Mouse (Mus musculus): ENCODE results near the gene 5730596B20Rik. TPM values are rescaled to one million over a fixed set of nuclear protein-coding genes. Genes with fewer than 3 reads are reported as not detected.
A peak's percentile ranks its signal among the peaks of the same experiment; 100 is the strongest.

5730596B20Rik gene
- polyA plus RNA-seq, 1 experiment from 2014 or later, result 0.99 TPM

DNA sequence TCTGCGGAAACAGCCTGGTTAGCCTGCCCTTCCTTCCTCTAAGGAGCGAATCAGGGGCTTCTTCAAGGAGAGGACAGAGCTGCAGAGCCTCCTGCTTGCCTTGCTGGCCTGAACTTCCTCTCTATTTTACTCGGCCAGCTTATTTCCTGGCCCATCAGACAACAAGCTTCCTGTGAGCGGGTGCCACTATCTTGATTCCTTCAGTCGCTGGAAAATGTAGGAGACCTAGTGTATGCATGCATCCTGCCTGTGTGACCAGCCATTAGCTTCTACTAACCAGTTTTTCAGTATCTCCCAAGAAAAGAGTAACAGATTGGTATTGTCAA, 6.4 kb upstream of the 5730596B20Rik start:
- ATAC-seq (ENCODE audit: insufficient number of reproducible peaks, low FRiP score, low TSS enrichment, low read depth) (no peak), DNase-seq (ENCODE audit: low spot score) (no peak)
- peaks cover 2% of the 10 kb centered on the region; the same call in 1 of the 2 replicates for H3K36me3 ChIP-seq (ENCODE audit: control insufficient read depth, insufficient read depth, low read length)
- H3K4me1 ChIP-seq (ENCODE audit: control insufficient read depth, insufficient read depth, low read length), result peaks cover 53% of the 10 kb centered on the region
- no peak overlapping the region for H3K27ac ChIP-seq (replicated peaks; ENCODE audit: low read depth, low read length)
- H3K27me3 ChIP-seq (ENCODE audit: control insufficient read depth, insufficient read depth, low read length), result peaks cover 34% of the 10 kb centered on the region
- 18% methylated on average over 5 of the region's 5 CpGs for WGBS
- no peaks in the 10 kb centered on the region for H3K9me3 ChIP-seq (ENCODE audit: control insufficient read depth, low read length)
- no peak overlapping the region for H3K4me3 ChIP-seq (ENCODE audit: low read depth, low read length)
- H3K9ac ChIP-seq (ENCODE audit: low read length), result 0 out of 2 replicates have a peak overlapping the region, but pooled peaks have one; percentile 17
- H3K4me2 ChIP-seq (ENCODE audit: low read depth, severe bottlenecking), result peak overlapping the region; percentile 29

DNA sequence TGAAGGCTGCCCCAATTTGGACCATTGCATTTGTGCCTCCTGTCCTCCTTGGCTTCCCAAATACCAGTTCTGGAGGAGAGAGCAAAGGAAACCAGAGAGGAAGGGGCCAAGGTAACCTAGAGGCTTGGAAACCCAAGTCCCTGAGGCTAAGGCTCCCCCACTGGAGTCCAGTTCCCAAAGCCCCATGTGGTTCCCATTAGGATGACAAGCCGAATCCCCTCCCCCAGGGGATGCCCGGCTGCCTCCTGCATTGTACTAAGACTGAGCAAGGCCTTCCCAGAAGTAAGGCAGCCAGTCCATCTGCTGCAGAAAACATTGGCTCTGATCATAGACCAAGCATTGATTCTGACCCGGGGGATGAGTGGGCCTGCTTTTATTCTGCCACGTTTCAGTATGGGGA, 6.0 kb upstream of the 5730596B20Rik start:
- Histone ChIP-seq H3K9me3 (ENCODE audit: control insufficient read depth, low read length) (no peaks in the 10 kb centered on the region), H3K27ac (replicated peaks; ENCODE audit: low read depth, low read length) (no peak overlapping the region), H3K4me3 (ENCODE audit: low read depth, low read length) (no peak overlapping the region), H3K9ac (ENCODE audit: low read length) (no peak overlapping the region), H3K27me3 (ENCODE audit: control insufficient read depth, insufficient read depth, low read length) (peaks cover 32% of the 10 kb centered on the region), H3K4me1 (ENCODE audit: control insufficient read depth, insufficient read depth, low read length) (peaks cover 54% of the 10 kb centered on the region), H3K36me3 (ENCODE audit: control insufficient read depth, insufficient read depth, low read length) (peaks cover 2% of the 10 kb centered on the region; the same call in 1 of the 2 replicates), H3K4me2 (ENCODE audit: low read depth, severe bottlenecking) (peak overlapping the region; percentile 29; the same call in 1 of the 2 replicates)
- peak; percentile 81 for DNase-seq (ENCODE audit: low spot score)
- 7% methylated on average over 4 of the region's 4 CpGs for WGBS
- ATAC-seq (ENCODE audit: insufficient number of reproducible peaks, low FRiP score, low TSS enrichment, low read depth), result no peak

- peak overlapping the region; percentile 76 for H3K4me2 ChIP-seq (ENCODE audit: low read depth, severe bottlenecking)
- no peak overlapping the region; the same call in 1 of the 2 replicates for H3K27ac ChIP-seq (replicated peaks; ENCODE audit: low read depth, low read length)
- H3K9ac ChIP-seq (ENCODE audit: low read length), result no peak overlapping the region; the same call in 1 of the 2 replicates
- 11% methylated on average over 7 of the region's 7 CpGs for WGBS
- H3K4me1 ChIP-seq (ENCODE audit: control insufficient read depth, insufficient read depth, low read length), result peaks cover 59% of the 10 kb centered on the region
- peaks cover 31% of the 10 kb centered on the region for H3K27me3 ChIP-seq (ENCODE audit: control insufficient read depth, insufficient read depth, low read length)
- H3K9me3 ChIP-seq (ENCODE audit: control insufficient read depth, low read length), result no peaks in the 10 kb centered on the region
- H3K4me3 ChIP-seq (ENCODE audit: low read depth, low read length), result peak overlapping the region; percentile 28; the same call in 1 of the 2 replicates
- peak; percentile 33 for DNase-seq (ENCODE audit: low spot score)
- H3K36me3 ChIP-seq (ENCODE audit: control insufficient read depth, insufficient read depth, low read length), result peaks cover 2% of the 10 kb centered on the region; the same call in 1 of the 2 replicates
- ATAC-seq (ENCODE audit: insufficient number of reproducible peaks, low FRiP score, low TSS enrichment, low read depth), result no peak
Measured at GRCm38 (mm10) chr6:52171938-52172337, 5.4 kb upstream of the 5730596B20Rik start.

DNA sequence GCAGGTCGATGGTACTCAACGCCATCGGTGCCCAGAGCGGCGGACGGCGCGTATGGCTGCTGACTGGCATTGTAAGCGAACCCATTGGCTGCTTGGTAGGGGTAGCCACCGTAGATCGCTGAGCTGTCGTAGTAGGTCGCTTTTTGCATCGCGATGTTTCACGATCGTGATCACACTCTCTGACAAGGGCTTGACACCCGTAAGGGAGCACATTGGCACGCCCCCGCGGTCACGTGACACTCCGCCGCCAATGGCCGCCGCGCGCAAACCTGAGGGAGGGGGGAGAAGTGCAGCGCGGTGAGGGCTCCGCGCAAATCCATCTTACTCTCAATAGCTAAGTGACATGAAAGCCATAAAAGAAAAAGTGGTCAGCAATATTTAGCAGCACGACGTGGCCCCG, 4.8 kb upstream of the 5730596B20Rik start:
- no peak overlapping the region; the same call in 1 of the 2 replicates for H3K27ac ChIP-seq (replicated peaks; ENCODE audit: low read depth, low read length)
- peak overlapping the region; percentile 49 for H3K9ac ChIP-seq (ENCODE audit: low read length)
- H3K36me3 ChIP-seq (ENCODE audit: control insufficient read depth, insufficient read depth, low read length), result peaks cover 2% of the 10 kb centered on the region; the same call in 1 of the 2 replicates
- DNase-seq (ENCODE audit: low spot score), result peak; percentile 95
- peak; percentile 45 for ATAC-seq (ENCODE audit: insufficient number of reproducible peaks, low FRiP score, low TSS enrichment, low read depth)
- peak overlapping the region; percentile 76 for H3K4me2 ChIP-seq (ENCODE audit: low read depth, severe bottlenecking)
- under 1% methylated on average over 35 of the region's 35 CpGs for WGBS
- H3K9me3 ChIP-seq (ENCODE audit: control insufficient read depth, low read length), result no peaks in the 10 kb centered on the region
- H3K27me3 ChIP-seq (ENCODE audit: control insufficient read depth, insufficient read depth, low read length), result peaks cover 30% of the 10 kb centered on the region
- peaks cover 63% of the 10 kb centered on the region for H3K4me1 ChIP-seq (ENCODE audit: control insufficient read depth, insufficient read depth, low read length)
- peak overlapping the region; percentile 28 for H3K4me3 ChIP-seq (ENCODE audit: low read depth, low read length)

DNA sequence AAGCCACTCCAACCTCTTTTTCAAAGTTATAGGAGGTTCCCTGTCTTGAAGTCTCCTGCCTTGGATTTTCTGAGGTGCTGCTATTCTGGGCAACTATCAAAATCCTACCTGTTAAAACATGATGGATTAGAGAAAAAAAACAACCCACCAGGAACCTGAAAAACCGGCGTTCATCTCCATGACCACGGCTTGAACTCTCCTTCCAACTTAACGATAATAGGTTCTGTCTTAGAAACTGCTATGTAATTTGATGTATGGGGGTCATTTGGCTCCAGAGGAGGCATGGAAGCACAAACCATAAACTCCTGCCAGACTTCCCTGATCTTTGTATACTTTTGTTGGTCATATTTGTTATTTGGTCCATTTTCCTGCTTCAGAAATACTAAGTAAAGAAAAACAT, 3.6 kb upstream of the 5730596B20Rik start:
- Histone ChIP-seq H3K4me2 (ENCODE audit: low read depth, severe bottlenecking) (peak overlapping the region; percentile 76; the same call in 1 of the 2 replicates), H3K9me3 (ENCODE audit: control insufficient read depth, low read length) (no peaks in the 10 kb centered on the region), H3K4me1 (ENCODE audit: control insufficient read depth, insufficient read depth, low read length) (peaks cover 63% of the 10 kb centered on the region), H3K27ac (replicated peaks; ENCODE audit: low read depth, low read length) (no peak overlapping the region), H3K9ac (ENCODE audit: low read length) (no peak overlapping the region), H3K4me3 (ENCODE audit: low read depth, low read length) (no peak overlapping the region), H3K36me3 (ENCODE audit: control insufficient read depth, insufficient read depth, low read length) (peaks cover 2% of the 10 kb centered on the region; the same call in 1 of the 2 replicates), H3K27me3 (ENCODE audit: control insufficient read depth, insufficient read depth, low read length) (peaks cover 23% of the 10 kb centered on the region)
- DNase-seq (ENCODE audit: low spot score) (peak; percentile 28), ATAC-seq (ENCODE audit: insufficient number of reproducible peaks, low FRiP score, low TSS enrichment, low read depth) (no peak)
- WGBS, result 1% methylated on average over 4 of the region's 4 CpGs

GRCm38 (mm10) chr6:52174968-52175751, 2.1 kb upstream of the 5730596B20Rik start:
- ATAC-seq (ENCODE audit: insufficient number of reproducible peaks, low FRiP score, low TSS enrichment, low read depth) (peak; percentile 35; the same call in 1 of the 2 replicates), DNase-seq (ENCODE audit: low spot score) (peak; percentile 73)
- H3K4me1 ChIP-seq (ENCODE audit: control insufficient read depth, insufficient read depth, low read length), result peaks cover 71% of the 10 kb centered on the region
- 2% methylated on average over 40 of the region's 41 CpGs for WGBS
- H3K27me3 ChIP-seq (ENCODE audit: control insufficient read depth, insufficient read depth, low read length), result peaks cover 19% of the 10 kb centered on the region
- no peaks in the 10 kb centered on the region for H3K9me3 ChIP-seq (ENCODE audit: control insufficient read depth, low read length)
- H3K4me2 ChIP-seq (ENCODE audit: low read depth, severe bottlenecking), result peak overlapping the region; percentile 61
- H3K36me3 ChIP-seq (ENCODE audit: control insufficient read depth, insufficient read depth, low read length), result peaks cover 1% of the 10 kb centered on the region; the same call in 1 of the 2 replicates
- peak overlapping the region; percentile 56 for H3K9ac ChIP-seq (ENCODE audit: low read length)
- H3K4me3 ChIP-seq (ENCODE audit: low read depth, low read length), result peak overlapping the region; percentile 42
- peak overlapping the region; percentile 48 for H3K27ac ChIP-seq (replicated peaks; ENCODE audit: low read depth, low read length)

GRCm38 (mm10) chr6:52175864-52176263, 1.4 kb upstream of the 5730596B20Rik start:
- no peak for ATAC-seq (ENCODE audit: insufficient number of reproducible peaks, low FRiP score, low TSS enrichment, low read depth)
- peak; percentile 61 for DNase-seq (ENCODE audit: low spot score)
- H3K9ac ChIP-seq (ENCODE audit: low read length), result peak overlapping the region; percentile 56
- H3K4me2 ChIP-seq (ENCODE audit: low read depth, severe bottlenecking), result peak overlapping the region; percentile 61
- H3K27me3 ChIP-seq (ENCODE audit: control insufficient read depth, insufficient read depth, low read length), result peaks cover 20% of the 10 kb centered on the region
- no peaks in the 10 kb centered on the region for H3K9me3 ChIP-seq (ENCODE audit: control insufficient read depth, low read length)
- H3K4me3 ChIP-seq (ENCODE audit: low read depth, low read length), result peak overlapping the region; percentile 42
- 2% methylated on average over 21 of the region's 35 CpGs for WGBS
- no peaks in the 10 kb centered on the region for H3K36me3 ChIP-seq (ENCODE audit: control insufficient read depth, insufficient read depth, low read length)
- H3K4me1 ChIP-seq (ENCODE audit: control insufficient read depth, insufficient read depth, low read length), result peaks cover 71% of the 10 kb centered on the region
- peak overlapping the region; percentile 48 for H3K27ac ChIP-seq (replicated peaks; ENCODE audit: low read depth, low read length)

GRCm38 (mm10) chr6:52176391-52176790, 907 bp upstream of the 5730596B20Rik start:
- H3K9ac ChIP-seq (ENCODE audit: low read length), result peak overlapping the region; percentile 27; the same call in 1 of the 2 replicates
- DNase-seq (ENCODE audit: low spot score), result peak; percentile 44
- peaks cover 70% of the 10 kb centered on the region for H3K4me1 ChIP-seq (ENCODE audit: control insufficient read depth, insufficient read depth, low read length)
- peak overlapping the region; percentile 61 for H3K4me2 ChIP-seq (ENCODE audit: low read depth, severe bottlenecking)
- peaks cover 16% of the 10 kb centered on the region for H3K27me3 ChIP-seq (ENCODE audit: control insufficient read depth, insufficient read depth, low read length)
- H3K9me3 ChIP-seq (ENCODE audit: control insufficient read depth, low read length), result no peaks in the 10 kb centered on the region
- ATAC-seq (ENCODE audit: insufficient number of reproducible peaks, low FRiP score, low TSS enrichment, low read depth), result no peak
- H3K27ac ChIP-seq (replicated peaks; ENCODE audit: low read depth, low read length), result no peak overlapping the region; the same call in 1 of the 2 replicates
- 1% methylated on average over 6 of the region's 6 CpGs for WGBS
- H3K4me3 ChIP-seq (ENCODE audit: low read depth, low read length), result peak overlapping the region; percentile 42
- H3K36me3 ChIP-seq (ENCODE audit: control insufficient read depth, insufficient read depth, low read length), result no peaks in the 10 kb centered on the region
